Mouse (Mus musculus) CD4-positive, CD25-positive, alpha-beta regulatory T cell, adult 2 months (primary cell): ENCODE data around the gene Psmb2.

Experiments
- DNase-seq: peaks from one replicate; pipeline ENCODE4 v3.0.0-alpha.2; 2012; ENCODE audit warnings: low read depth, low spot score

Gene Psmb2

GRCm38 (mm10) chr4:126677054-126678003, at the start of gene Psmb2:
TSS of gene Psmb2 (plus strand) at chr4:126677630.
- DNase-seq, result peak; percentile 99

- DNase-seq, result no peak
Measured at GRCm38 (mm10) chr4:126631922-126632321, 45.5 kb upstream of the Psmb2 start.

DNA sequence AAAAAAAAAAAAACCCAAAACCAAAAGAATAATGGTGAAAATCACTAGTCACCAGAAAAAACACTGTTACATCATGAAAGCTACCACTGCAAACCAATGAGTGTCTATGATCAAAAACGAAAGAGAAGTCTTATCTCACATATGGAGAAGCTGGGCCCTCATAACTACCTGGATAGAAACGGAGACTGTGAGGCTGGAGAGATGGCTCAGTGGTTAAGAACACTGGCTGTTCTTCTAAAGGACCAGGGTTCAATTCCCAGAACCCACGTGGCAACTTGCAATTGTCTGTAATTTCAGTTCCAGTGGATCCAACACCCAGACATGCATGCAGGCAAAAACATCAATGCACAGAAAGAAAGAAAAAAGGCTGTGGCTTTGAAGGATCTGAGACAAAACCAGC, 44.8 kb upstream of the Psmb2 start:
- DNase-seq, result no peak

DNA sequence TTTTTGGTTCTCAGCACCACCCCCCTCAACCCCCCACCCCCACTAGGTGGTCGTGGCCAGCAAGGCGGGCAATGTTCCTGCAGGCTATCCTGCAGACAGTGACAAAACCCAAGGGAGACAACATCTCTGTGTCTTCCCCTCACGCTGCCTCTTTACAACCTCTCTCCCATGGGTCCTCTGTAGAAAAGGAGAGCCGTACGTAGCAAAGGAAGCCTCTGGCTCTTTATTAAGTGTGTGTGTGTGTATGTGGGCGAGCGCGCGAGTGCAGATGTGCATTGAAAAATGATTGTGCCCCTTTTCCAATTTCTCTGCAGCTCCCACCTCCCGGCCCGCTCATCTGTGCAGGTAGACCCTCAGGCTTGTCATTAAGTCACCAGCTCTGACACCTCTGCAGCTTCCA, 41.1 kb upstream of the Psmb2 start:
- DNase-seq, result no peak

- DNase-seq, result no peak
Measured at GRCm38 (mm10) chr4:126637446-126637845, 40.0 kb upstream of the Psmb2 start.

DNA sequence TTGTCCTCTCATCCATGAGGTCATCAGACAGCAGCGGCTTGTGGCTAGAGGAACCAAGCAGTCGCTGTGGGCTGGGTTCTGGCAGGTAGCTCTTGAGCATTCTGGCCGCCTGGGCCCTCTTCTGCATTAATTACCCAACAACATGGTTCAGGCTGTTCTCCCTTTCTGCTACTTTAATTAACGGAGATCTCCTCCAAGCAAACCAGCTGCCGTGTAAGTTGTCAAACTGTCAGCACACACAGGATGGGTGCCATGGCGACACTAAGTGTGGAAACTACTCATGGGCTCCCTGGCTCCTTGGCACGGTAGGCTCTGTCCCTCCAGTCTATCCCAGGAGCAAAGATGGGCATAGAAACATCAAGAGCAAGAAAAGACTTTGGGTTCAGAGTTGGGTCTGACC, 38.1 kb upstream of the Psmb2 start:
- DNase-seq, result no peak

GRCm38 (mm10) chr4:126641901-126642300, 35.5 kb upstream of the Psmb2 start:
- no peak for DNase-seq

DNA sequence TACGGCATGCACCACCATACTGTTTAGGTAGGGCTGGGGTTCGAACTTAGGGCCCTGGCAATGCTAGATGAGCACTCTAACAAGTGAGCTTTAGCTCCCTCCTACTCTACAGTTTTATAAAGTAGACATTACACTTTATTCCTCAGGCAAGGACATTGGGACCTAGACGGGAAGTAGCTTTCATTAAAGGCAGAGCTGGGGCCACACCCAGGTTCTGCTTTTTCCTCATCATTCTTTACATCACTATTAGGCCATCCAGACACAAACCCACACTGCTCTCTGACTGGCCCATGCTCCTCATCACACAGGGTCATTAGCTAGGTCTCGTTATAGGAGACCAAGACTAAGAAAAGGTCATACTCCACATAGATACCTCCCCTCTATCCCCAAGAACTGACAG, 33.6 kb upstream of the Psmb2 start:
- no peak for DNase-seq

GRCm38 (mm10) chr4:126644333-126644963, 33.0 kb upstream of the Psmb2 start:
- DNase-seq, result no peak

DNA sequence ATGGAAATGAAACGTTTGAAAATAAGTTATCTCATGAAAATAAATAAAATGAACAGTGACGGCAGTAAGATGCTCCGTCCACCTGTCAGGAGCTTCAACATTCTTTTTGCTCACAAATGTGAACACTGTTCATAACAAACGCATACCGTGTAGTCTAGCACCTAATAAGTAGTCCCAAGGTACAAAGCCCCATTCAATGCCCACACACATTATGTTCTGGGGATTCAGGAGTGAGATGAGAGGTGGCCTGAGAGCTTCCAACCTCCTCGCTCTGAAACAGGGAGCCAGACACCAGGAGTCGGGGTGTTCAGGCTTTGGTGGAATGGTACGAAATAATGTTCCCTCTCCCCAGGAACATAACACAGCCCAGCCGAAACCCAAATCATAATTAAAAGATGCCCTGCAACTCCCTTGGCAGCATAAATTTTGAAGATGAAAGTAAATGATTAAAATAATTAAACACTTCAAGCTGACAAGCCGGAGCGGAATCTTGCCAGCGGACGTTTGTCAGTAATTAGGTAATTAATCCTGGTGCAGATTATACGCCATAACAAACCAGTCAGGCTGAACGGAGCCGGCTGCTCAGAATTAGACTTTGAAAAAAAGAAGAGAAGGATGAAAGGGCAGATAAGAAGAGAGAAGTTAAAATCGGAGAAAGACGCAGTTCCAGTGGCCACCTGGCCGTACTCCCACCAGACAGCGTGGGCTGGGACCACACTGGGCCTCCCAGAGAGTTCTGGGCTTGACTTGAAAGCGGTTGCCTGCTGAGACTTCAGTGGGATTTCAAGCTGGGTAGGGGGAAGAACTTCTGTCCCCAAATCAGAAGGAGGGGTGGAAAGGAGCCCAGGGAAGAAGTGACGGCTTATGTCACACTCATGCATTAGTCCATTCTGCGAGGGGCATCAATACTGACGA, 29.2 kb upstream of the Psmb2 start:
- DNase-seq, result no peak

- no peak for DNase-seq
Measured at GRCm38 (mm10) chr4:126653148-126653547, 24.3 kb upstream of the Psmb2 start.

GRCm38 (mm10) chr4:126655356-126655755, 22.1 kb upstream of the Psmb2 start:
- DNase-seq, result no peak

- DNase-seq, result no peak
Measured at GRCm38 (mm10) chr4:126661249-126661648, 16.2 kb upstream of the Psmb2 start.

DNA sequence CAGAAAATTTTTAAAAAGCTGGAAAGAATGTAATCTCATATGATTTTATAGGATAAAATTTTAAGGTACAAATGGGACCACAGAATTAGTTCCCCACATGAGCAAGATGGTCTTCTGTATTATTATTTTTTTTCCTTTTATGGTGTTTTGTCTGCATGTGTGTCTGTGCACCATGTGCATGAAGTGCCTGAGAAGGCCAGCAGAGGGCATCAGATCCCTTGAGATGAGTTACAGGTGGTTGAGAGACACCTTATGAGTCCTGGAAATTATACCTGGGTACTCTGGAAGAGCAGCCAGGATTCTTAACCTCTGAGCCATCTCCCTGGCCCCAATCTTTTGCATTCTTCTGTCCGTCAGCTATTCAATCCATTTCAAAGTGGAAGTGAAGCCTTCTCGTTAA, 10.4 kb upstream of the Psmb2 start:
- peak; percentile 22 for DNase-seq

DNA sequence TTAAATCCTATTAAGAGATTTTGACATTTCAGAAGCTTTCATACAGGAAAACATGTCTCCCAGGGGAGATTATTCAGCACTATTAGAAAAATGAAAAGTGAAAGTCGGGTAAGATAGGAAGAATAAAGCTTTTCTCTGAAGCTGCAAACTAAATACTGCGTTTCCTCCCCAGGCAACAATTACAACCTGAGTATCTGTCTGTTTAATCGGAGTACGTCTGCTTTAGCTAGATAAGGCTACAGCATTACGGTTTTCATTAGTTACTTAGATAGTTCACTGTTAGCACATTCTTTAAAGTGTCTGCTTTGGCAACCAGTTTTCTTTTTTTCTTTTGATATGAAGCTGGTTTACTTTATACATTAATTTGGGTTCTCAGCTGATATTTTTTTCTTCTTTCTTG, 4.9 kb downstream of the Psmb2 start:
- DNase-seq, result no peak

- peak; percentile 53 for DNase-seq
Measured at GRCm38 (mm10) chr4:126683084-126683483, 5.7 kb downstream of the Psmb2 start.

GRCm38 (mm10) chr4:126689457-126689856, 12.0 kb downstream of the Psmb2 start:
- no peak for DNase-seq

- no peak for DNase-seq
Measured at GRCm38 (mm10) chr4:126693021-126693420, 15.6 kb downstream of the Psmb2 start.

DNA sequence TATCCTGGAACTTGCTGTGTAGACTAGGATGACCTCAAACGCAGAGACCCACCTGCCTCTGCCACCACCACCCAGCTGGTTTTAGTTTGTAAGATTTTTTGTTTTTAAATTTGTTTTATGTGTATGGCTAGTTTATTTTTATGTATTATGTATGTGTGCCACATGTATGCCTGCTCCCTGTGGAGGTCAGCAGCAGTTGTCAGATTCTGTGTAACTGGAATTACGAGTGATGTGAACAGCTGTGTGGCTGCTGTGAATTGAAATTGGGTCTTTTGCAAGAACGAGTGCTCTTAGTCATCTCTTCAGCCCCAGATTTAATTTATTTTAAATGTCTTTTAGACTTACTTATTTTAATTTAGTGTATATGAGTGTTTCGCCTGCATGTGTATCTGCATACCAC, 19.5 kb downstream of the Psmb2 start:
- DNase-seq, result no peak

- no peak for DNase-seq
Measured at GRCm38 (mm10) chr4:126706630-126707438, 29.4 kb downstream of the Psmb2 start.

DNA sequence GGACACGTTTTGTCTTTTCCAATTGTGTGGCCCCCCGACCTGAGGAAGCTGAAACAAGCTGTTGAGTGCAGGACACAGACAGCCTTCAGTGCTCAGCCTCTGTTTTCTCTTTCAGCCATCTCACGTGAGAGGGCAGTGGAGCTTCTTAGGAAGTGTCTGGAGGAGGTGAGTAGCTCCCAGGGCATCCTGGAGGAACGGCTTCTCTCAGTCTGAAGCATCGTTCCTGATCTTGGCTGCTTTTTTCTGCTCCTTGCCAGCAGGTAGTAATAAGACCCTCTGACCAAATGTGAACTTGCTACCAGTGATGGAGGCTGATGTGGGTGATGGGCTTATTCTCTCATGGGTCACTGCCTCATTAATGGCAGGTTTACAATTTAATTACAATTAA, 30.0 kb downstream of the Psmb2 start:
- no peak for DNase-seq
